Mouse (Mus musculus): ENCODE data around the gene Nap1l4. TPM values are rescaled to one million over a fixed set of nuclear protein-coding genes. Genes with fewer than 3 reads are reported as not detected.
A peak's percentile ranks its signal among the peaks of the same experiment; 100 is the strongest.
"Not testable (repeated sequence)": the region's sequence is repeated elsewhere in the genome, so short reads cannot be mapped to it uniquely, and the experiment has no call there.

Gene Nap1l4
- polyA plus RNA-seq, 1 experiment = 172 TPM

DNA sequence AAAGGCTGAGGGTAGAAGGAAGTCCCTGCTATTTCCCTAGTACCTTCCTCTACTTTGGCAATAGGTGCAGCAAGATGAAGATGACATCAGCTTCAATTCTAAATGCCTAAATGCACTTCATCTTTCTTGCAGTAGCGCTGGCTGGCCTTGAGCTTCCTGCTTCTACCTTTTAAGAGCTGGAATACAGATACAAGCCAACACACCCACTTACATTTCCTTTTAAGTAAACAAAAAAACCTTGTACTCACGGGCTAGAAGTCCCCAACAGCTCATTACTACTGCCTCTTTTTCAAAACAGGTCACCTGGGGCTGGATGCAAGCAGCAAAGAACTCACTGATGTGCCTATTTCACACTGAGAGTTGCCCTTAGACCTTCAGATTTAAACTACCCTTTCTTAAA is 2.4 kb downstream of the Nap1l4 start:
- Histone ChIP-seq H3K27ac (replicated peaks; ENCODE audit: low read depth, low read length) (no peak overlapping the region), H3K4me3 (ENCODE audit: insufficient read depth, low read depth, low read length) (no peak overlapping the region), H3K4me1 (ENCODE audit: control insufficient read depth, insufficient read depth, insufficient read length, low read length) (peaks cover 6% of the 10 kb centered on the region; the same call in 1 of the 2 replicates)

DNA sequence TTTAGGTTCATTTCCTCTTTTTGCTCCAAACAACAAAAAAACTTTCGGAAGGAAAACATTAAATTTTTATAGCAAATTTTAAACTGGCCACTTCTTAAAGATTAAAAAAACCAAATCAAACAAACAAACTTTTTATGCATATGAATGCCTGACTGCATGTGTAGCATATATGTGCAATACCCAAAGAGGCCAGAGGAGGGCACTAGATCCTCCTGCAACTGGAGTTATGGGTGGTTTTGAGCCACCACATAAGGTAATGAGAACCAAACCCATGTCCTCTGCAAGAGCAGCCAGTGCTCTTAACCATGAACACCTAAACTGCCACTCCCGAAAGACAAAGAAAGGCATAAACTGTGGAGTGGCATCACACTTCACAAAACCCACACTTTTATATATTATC is 4.5 kb downstream of the Nap1l4 start:
- no peak overlapping the region for H3K4me3 ChIP-seq (ENCODE audit: insufficient read depth, low read depth, low read length)
- H3K27ac ChIP-seq (replicated peaks; ENCODE audit: low read depth, low read length) = no peak overlapping the region
- H3K4me1 ChIP-seq (ENCODE audit: control insufficient read depth, insufficient read depth, insufficient read length, low read length) = peaks cover 6% of the 10 kb centered on the region; the same call in 1 of the 2 replicates

DNA sequence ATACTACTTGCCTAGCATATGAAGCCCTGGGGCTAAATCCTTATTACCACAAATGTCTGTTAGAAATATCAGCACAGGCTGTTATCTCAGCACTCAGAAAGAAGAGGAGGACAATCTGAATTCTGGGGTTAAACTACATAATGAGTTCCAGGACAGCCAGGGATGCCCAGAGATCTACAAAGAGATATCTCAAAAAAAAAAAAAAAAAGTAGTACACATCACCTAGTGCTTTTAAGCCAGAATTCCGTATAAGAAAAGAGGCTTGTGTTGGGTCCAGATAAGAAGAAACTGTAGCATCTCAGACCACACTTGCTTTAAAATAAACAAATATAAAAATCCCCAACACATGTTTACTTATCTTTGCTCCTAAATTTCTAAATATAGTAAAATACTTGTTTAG is 10.2 kb downstream of the Nap1l4 start:
- H3K27ac ChIP-seq (replicated peaks; ENCODE audit: low read depth, low read length) = no peak overlapping the region
- no peak overlapping the region for H3K4me3 ChIP-seq (ENCODE audit: insufficient read depth, low read depth, low read length)
- H3K4me1 ChIP-seq (ENCODE audit: control insufficient read depth, insufficient read depth, insufficient read length, low read length) = peaks cover 12% of the 10 kb centered on the region; the same call in 1 of the 2 replicates

DNA sequence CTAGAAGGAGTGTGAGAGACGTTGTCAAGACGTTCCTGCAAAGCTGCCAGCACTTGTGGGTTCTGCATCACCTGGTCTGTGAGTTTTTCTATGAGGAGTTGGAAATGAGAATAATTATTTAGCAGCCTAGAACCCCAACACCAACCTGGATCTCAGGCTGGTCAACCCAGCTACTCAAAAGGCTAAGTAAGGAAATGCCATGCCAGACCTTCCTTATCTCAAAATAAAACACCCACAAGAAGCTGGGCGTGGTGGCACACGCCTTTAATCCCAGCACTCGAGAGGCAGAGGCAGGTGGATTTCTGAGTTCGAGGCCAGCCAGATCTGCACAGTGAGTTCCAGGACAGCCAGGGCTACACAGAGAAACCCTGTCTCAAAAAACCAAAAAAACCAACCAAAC is 10.7 kb downstream of the Nap1l4 start:
- H3K4me1 ChIP-seq (ENCODE audit: control insufficient read depth, insufficient read depth, insufficient read length, low read length) = peaks cover 12% of the 10 kb centered on the region; the same call in 1 of the 2 replicates
- H3K27ac ChIP-seq (replicated peaks; ENCODE audit: low read depth, low read length) = peak overlapping the region; percentile 39; the same call in 1 of the 2 replicates
- H3K4me3 ChIP-seq (ENCODE audit: insufficient read depth, low read depth, low read length) = not testable (repeated sequence)

DNA sequence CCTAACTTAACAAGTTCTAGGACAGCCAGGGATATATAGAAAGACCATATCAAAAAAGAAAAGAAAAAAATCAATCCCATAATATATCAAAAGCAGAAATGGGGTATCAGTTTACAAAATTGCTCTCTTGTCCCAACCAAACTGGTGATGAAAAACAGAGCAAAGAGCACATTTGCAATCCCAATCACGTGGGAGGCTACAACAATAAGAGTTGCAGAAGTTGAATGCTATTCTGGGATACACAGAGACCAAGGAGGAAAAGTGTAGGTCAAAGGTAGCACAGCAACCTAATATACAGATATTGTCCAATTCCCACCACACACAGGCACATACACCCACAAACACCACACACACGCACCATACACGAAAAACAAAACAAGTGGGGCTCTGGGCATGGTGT is 12.7 kb downstream of the Nap1l4 start:
- H3K4me3 ChIP-seq (ENCODE audit: insufficient read depth, low read depth, low read length) = no peak overlapping the region
- peak overlapping the region; percentile 72 for H3K27ac ChIP-seq (replicated peaks; ENCODE audit: low read depth, low read length)
- H3K4me1 ChIP-seq (ENCODE audit: control insufficient read depth, insufficient read depth, insufficient read length, low read length) = peaks cover 9% of the 10 kb centered on the region; the same call in 1 of the 2 replicates

DNA sequence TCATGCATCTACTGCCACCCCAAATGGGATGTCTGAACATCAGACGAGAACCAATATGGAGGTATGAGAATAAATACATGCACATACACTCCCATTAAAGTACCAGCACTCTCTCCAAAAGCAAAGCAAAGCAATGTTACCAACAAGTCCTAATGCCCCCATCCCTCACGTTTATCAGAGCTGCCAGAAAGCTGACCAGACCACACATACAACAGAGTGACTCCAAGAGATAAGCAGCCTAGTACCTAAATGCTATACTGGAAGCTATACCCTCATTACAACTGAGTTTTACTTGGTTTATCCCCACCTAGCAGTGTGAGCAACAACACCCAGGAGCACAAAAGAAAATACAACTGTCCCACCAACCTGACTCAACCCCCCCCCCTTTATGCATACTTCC is 15.6 kb downstream of the Nap1l4 start:
- Histone ChIP-seq H3K4me3 (ENCODE audit: insufficient read depth, low read depth, low read length) (no peak overlapping the region), H3K4me1 (ENCODE audit: control insufficient read depth, insufficient read depth, insufficient read length, low read length) (peaks cover 9% of the 10 kb centered on the region; the same call in 1 of the 2 replicates), H3K27ac (replicated peaks; ENCODE audit: low read depth, low read length) (no peak overlapping the region)

DNA sequence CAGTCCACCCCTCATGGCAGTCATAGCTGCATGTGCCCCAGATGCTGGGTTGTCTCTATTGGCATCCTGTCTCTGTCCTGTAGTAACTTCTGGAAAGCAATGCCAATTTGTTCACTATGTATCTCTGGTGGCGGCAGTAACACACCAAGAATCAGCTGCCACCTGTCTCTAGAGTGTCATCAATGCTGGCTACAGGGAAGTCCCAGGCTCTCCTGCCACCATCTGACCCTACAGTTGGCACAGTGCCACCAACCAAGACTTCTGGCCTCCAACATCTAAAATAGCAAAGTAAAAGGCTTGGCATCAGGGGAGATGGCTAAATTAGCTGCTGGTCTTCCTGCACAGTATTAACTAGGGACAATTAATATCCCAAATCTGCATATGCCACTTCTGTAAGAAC is 16.5 kb downstream of the Nap1l4 start:
- Histone ChIP-seq H3K4me1 (ENCODE audit: control insufficient read depth, insufficient read depth, insufficient read length, low read length) (peaks cover 7% of the 10 kb centered on the region; the same call in 1 of the 2 replicates), H3K4me3 (ENCODE audit: insufficient read depth, low read depth, low read length) (no peak overlapping the region), H3K27ac (replicated peaks; ENCODE audit: low read depth, low read length) (no peak overlapping the region)

DNA sequence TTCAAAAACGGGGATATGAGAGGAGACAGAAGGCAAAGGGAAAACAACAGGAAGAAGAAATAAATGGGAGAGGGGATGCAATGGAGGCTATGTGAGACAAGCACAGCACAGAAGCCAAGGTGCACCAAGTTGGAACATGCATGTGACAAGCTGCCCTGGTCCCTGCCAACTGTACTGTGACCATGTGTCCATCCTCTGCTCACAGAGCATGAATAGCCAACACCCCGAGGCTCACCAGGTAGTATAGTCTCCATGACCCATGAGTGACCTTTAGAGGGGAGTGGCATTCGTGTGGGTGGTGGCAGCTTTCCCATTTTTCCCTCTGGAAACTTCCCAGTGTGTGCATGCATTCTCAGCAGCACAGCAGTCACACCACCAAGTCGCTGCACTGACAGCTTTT is 29.6 kb downstream of the Nap1l4 start:
- no peak overlapping the region for H3K27ac ChIP-seq (replicated peaks; ENCODE audit: low read depth, low read length)
- no peaks in the 10 kb centered on the region for H3K4me1 ChIP-seq (ENCODE audit: control insufficient read depth, insufficient read depth, insufficient read length, low read length)
- no peak overlapping the region for H3K4me3 ChIP-seq (ENCODE audit: insufficient read depth, low read depth, low read length)

DNA sequence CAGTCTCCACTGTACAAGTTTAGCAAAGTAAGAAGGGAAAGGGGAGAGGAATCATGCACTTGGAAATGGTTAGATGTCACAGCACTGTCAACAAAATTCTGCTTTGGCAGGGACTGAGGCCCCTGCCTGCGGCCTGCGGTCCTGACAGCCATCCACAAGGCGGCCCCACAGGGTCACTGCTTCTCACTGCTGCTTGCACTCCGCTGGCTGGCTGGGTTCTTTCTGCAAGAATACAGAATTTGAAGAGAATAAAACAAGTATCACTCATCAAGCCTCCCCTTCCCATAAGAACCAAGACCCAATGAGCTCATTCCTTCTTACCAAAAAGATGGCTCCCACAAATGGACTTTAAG is 34.5 kb downstream of the Nap1l4 start:
- H3K4me3 ChIP-seq (ENCODE audit: insufficient read depth, low read depth, low read length) = no peak overlapping the region
- no peaks in the 10 kb centered on the region for H3K4me1 ChIP-seq (ENCODE audit: control insufficient read depth, insufficient read depth, insufficient read length, low read length)
- no peak overlapping the region for H3K27ac ChIP-seq (replicated peaks; ENCODE audit: low read depth, low read length)

DNA sequence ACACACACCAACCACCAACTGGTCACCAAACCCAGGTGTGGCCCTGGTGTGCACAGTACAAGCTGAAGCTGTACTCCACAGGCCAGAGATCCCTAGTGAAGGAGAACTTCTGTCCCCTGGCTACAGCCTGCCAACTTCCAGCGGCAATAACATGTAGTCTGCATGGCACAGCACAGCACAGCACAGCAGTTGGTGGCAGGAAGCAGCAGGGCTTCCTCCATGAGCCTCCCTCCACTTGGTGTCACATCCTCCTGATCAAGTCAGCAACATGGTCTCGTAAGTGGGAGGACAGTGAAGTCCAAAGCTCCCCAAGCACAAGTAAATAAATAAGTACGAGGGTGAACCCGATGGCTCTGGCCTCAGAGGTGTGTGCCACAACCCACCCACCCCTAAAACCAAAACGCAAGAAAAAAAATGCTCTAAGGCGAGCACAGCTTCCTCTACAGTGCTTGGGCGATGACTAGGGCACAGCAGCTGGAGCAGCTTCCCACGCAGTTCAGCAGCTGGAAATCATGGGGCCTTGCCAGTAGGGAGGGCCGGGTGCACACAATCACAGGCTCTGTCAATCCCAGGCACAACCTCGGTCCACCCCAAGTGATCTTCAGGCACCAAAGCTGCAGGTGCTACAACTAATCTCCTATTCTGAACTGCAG is 35.0 kb downstream of the Nap1l4 start:
- Histone ChIP-seq H3K4me1 (ENCODE audit: control insufficient read depth, insufficient read depth, insufficient read length, low read length) (no peaks in the 10 kb centered on the region), H3K27ac (replicated peaks; ENCODE audit: low read depth, low read length) (no peak overlapping the region)

DNA sequence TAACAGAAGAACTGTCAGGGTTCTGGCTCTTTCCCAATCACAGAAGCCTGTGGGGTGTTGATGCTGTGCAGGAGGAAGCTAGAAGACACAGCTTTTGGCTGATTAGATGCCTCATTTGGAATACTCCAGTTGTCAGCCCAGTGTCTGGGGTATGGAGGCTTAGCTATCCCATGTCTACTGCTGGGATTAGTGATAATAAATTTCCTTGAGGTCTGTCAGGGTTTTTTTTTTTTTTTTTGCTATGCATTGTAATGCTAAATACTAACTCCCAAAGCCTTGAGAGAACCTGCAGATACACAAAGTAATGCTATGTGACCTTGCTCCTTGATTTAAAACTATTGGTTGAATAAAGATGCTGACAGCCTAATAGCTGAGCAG is 37.6 kb downstream of the Nap1l4 start:
- Histone ChIP-seq H3K4me3 (ENCODE audit: insufficient read depth, low read depth, low read length) (no peak overlapping the region), H3K4me1 (ENCODE audit: control insufficient read depth, insufficient read depth, insufficient read length, low read length) (no peaks in the 10 kb centered on the region), H3K27ac (replicated peaks; ENCODE audit: low read depth, low read length) (no peak overlapping the region)

More for the DNA sequence above, 35.0 kb downstream of the Nap1l4 start:
- H3K4me3 ChIP-seq (ENCODE audit: insufficient read depth, low read depth, low read length) = no peak overlapping the region

DNA sequence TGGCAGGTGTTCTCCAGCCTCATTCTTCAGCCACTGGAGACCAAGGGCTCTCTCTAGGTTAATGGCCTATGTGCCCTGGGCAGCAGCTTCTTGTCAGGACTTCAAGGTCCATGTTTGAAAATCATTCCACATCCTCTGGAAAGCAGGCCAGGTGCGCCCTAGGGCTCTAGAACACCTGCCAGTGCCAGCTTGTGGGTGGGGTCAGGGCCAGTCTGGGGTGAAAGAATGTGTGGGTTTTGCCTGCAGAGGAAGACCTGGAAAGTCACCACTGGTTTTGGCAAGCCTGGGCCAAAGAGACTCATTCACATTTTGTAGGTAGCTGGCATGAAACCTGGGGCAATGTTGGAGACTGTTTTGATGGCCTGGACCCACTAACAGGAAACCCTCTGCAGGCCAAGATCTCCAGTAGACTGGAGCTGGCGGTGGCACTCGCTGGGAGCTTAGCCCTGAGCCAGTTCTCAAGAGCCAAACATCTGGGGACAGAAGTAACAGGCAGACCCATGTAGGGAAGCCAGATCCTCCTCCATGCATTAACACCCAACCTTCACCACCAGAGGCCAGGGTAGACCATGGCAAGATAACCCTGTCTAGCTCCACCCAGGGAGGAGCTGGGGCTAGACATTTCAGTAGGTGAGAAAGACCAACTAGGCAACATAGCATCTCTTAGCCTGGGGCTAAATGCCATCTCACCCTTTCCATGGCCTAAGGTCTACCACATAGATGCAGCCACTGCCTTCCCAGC is 38.1 kb downstream of the Nap1l4 start:
- Histone ChIP-seq H3K4me1 (ENCODE audit: control insufficient read depth, insufficient read depth, insufficient read length, low read length) (no peaks in the 10 kb centered on the region), H3K4me3 (ENCODE audit: insufficient read depth, low read depth, low read length) (no peak overlapping the region), H3K27ac (replicated peaks; ENCODE audit: low read depth, low read length) (no peak overlapping the region)

DNA sequence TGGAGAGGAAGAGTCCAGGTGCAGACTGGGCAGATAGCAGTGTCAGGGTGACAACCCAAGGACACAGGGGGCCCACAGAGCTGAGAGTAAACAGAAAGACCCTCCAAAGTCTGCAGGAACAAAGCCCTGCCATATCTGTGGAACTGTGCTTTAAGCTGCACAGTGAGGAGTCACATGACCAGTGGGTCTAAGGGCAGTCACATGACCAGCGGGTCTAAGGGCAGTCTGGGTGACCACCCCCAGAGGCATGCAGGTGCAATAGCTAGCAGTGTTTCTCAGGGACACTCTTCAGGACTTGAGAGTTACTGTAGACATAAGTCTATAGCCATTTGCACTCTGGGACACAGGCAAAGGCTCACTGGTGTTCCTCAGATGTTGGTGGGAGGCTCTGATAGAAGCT is 39.3 kb downstream of the Nap1l4 start:
- no peak overlapping the region for H3K27ac ChIP-seq (replicated peaks; ENCODE audit: low read depth, low read length)
- no peak overlapping the region for H3K4me3 ChIP-seq (ENCODE audit: insufficient read depth, low read depth, low read length)
- H3K4me1 ChIP-seq (ENCODE audit: control insufficient read depth, insufficient read depth, insufficient read length, low read length) = no peaks in the 10 kb centered on the region

DNA sequence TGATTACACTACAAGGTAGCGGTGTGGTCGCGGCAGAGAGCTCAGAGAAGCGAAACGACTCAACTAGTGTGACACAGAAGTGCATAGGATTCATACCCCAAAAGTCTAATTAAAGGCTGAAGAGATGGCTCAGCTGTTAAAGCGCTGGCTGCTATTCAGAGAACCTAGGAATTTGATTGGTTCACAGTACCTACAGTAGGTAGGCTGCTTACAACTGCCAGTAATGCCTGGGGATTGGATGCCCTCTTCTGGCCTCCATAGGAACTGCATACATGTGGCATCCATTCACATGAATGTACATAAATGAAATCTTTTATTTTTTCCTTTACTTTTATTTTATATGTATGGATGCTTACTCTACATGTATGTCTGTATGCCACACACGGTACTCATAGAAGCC is 42.2 kb downstream of the Nap1l4 start:
- no peak overlapping the region for H3K27ac ChIP-seq (replicated peaks; ENCODE audit: low read depth, low read length)
- H3K4me3 ChIP-seq (ENCODE audit: insufficient read depth, low read depth, low read length) = no peak overlapping the region
- peaks cover 4% of the 10 kb centered on the region; the same call in 1 of the 2 replicates for H3K4me1 ChIP-seq (ENCODE audit: control insufficient read depth, insufficient read depth, insufficient read length, low read length)

DNA sequence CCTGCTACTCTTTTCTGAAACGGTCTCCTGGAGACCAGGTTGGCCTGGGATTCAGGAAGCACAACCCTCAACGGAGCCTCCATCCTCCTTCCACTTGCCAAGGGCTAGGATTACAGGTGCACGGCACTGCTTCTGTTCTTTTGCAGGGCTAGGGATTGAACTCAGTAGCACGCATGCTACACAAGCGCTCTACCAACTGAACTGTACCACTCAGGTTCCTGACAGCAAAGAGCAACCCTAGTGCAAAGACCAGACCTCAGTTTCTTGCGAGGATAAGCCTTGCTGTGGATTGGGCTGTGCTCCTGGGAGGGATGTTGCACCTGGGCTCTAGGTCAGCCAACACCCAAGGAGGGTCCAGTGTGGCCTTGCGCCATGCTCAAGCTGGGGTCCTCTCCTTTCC is 42.6 kb downstream of the Nap1l4 start:
- H3K4me3 ChIP-seq (ENCODE audit: insufficient read depth, low read depth, low read length) = no peak overlapping the region
- peaks cover 6% of the 10 kb centered on the region; the same call in 1 of the 2 replicates for H3K4me1 ChIP-seq (ENCODE audit: control insufficient read depth, insufficient read depth, insufficient read length, low read length)
- no peak overlapping the region for H3K27ac ChIP-seq (replicated peaks; ENCODE audit: low read depth, low read length)

DNA sequence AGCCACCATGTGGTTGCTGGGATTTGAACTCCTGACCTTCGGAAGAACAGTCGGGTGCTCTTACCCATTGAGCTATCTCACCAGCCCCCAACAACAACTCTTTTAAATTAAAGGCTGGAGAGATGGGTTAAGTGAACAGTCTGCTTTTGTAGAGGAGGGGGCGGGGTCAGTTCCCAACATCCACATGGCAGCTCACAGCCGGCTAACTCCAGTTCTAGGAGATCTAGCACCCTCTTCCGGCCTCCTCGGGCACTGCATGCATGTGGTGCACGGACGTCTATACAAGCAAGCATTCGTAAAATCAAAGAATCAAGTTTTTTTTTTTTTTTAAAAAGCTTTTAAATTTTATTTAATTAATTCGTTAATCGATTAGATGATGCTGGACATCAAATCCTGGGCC is 43.1 kb downstream of the Nap1l4 start:
- H3K27ac ChIP-seq (replicated peaks; ENCODE audit: low read depth, low read length) = no peak overlapping the region
- peaks cover 6% of the 10 kb centered on the region; the same call in 1 of the 2 replicates for H3K4me1 ChIP-seq (ENCODE audit: control insufficient read depth, insufficient read depth, insufficient read length, low read length)
- no peak overlapping the region for H3K4me3 ChIP-seq (ENCODE audit: insufficient read depth, low read depth, low read length)

All from brown adipose tissue, adult 24 weeks (tissue).